Mouse (Mus musculus): ENCODE measurements around the gene Trim40. TPM values are rescaled to one million over a fixed set of nuclear protein-coding genes. Genes with fewer than 3 reads are reported as not detected.

Trim40 gene
- polyA plus RNA-seq, 1 experiment from 2014 or later: not detected

- no peak overlapping the region for H3K4me3 ChIP-seq
- no peaks in the 10 kb centered on the region for H3K27me3 ChIP-seq (ENCODE audit: low read depth, poor library complexity, severe bottlenecking)
- DNase-seq (ENCODE audit: low spot score): no peak
- WGBS: 96% methylated on average over 2 of the region's 2 CpGs
- H3K27ac ChIP-seq: no peak overlapping the region
- no peaks in the 10 kb centered on the region for H3K4me1 ChIP-seq
- H3K36me3 ChIP-seq: peaks cover 54% of the 10 kb centered on the region
- no peaks in the 10 kb centered on the region for H3K9me3 ChIP-seq (replicated peaks)
These were observed 39.9 kb downstream of the Trim40 start for GRCm38 (mm10) chr17:36849992-36850391.

- no peak overlapping the region for H3K4me3 ChIP-seq
- no peak overlapping the region for H3K27ac ChIP-seq
- peaks cover 43% of the 10 kb centered on the region for H3K36me3 ChIP-seq
- no peaks in the 10 kb centered on the region for H3K9me3 ChIP-seq (replicated peaks)
- H3K27me3 ChIP-seq (ENCODE audit: low read depth, poor library complexity, severe bottlenecking): no peaks in the 10 kb centered on the region
- no peak for DNase-seq (ENCODE audit: low spot score)
- H3K4me1 ChIP-seq: peaks cover 5% of the 10 kb centered on the region; the same call in 1 of the 2 replicates
- 84% methylated on average over 5 of the region's 5 CpGs for WGBS
These were observed 41.0 kb downstream of the Trim40 start for GRCm38 (mm10) chr17:36848911-36849310.

GRCm38 (mm10) chr17:36844725-36845124, 45.2 kb downstream of the Trim40 start:
- Histone ChIP-seq H3K4me3 (no peak overlapping the region), H3K27me3 (ENCODE audit: low read depth, poor library complexity, severe bottlenecking) (no peaks in the 10 kb centered on the region), H3K9me3 (replicated peaks) (no peaks in the 10 kb centered on the region), H3K27ac (no peak overlapping the region), H3K4me1 (peaks cover 5% of the 10 kb centered on the region; the same call in 1 of the 2 replicates), H3K36me3 (peaks cover 8% of the 10 kb centered on the region; the same call in 1 of the 2 replicates)
- WGBS: 97% methylated on average over 1 of the region's 1 CpGs
- no peak for DNase-seq (ENCODE audit: low spot score)

- Histone ChIP-seq H3K4me3 (no peak overlapping the region), H3K27me3 (ENCODE audit: low read depth, poor library complexity, severe bottlenecking) (no peaks in the 10 kb centered on the region), H3K27ac (no peak overlapping the region), H3K9me3 (replicated peaks) (no peaks in the 10 kb centered on the region), H3K4me1 (peaks cover 5% of the 10 kb centered on the region; the same call in 1 of the 2 replicates), H3K36me3 (peaks cover 8% of the 10 kb centered on the region; the same call in 1 of the 2 replicates)
- DNase-seq (ENCODE audit: low spot score): no peak
These were observed 45.6 kb downstream of the Trim40 start for GRCm38 (mm10) chr17:36844286-36844719.

- DNase-seq (ENCODE audit: low spot score): no peak
- Histone ChIP-seq H3K27ac (no peak overlapping the region), H3K27me3 (ENCODE audit: low read depth, poor library complexity, severe bottlenecking) (no peaks in the 10 kb centered on the region), H3K4me1 (peaks cover 5% of the 10 kb centered on the region; the same call in 1 of the 2 replicates), H3K36me3 (peaks cover 8% of the 10 kb centered on the region; the same call in 1 of the 2 replicates), H3K9me3 (replicated peaks) (no peaks in the 10 kb centered on the region), H3K4me3 (no peak overlapping the region)
- WGBS: 84% methylated on average over 7 of the region's 7 CpGs
These were observed 46.2 kb downstream of the Trim40 start for GRCm38 (mm10) chr17:36843696-36844095.

- DNase-seq (ENCODE audit: low spot score): no peak
- no peaks in the 10 kb centered on the region for H3K36me3 ChIP-seq
- no peak overlapping the region for H3K27ac ChIP-seq
- no peaks in the 10 kb centered on the region for H3K9me3 ChIP-seq (replicated peaks)
- no peaks in the 10 kb centered on the region for H3K27me3 ChIP-seq (ENCODE audit: low read depth, poor library complexity, severe bottlenecking)
- peaks cover 11% of the 10 kb centered on the region for H3K4me1 ChIP-seq
- no peak overlapping the region for H3K4me3 ChIP-seq
These were observed 48.9 kb downstream of the Trim40 start for GRCm38 (mm10) chr17:36840961-36841445.

GRCm38 (mm10) chr17:36839931-36840330, 50.0 kb downstream of the Trim40 start:
- no peaks in the 10 kb centered on the region for H3K9me3 ChIP-seq (replicated peaks)
- 78% methylated on average over 3 of the region's 3 CpGs for WGBS

GRCm38 (mm10) chr17:36839001-36839400, 50.9 kb downstream of the Trim40 start:
- Histone ChIP-seq H3K27ac (no peak overlapping the region), H3K4me3 (no peak overlapping the region), H3K27me3 (ENCODE audit: low read depth, poor library complexity, severe bottlenecking) (no peaks in the 10 kb centered on the region), H3K4me1 (peaks cover 9% of the 10 kb centered on the region), H3K9me3 (replicated peaks) (no peaks in the 10 kb centered on the region), H3K36me3 (no peaks in the 10 kb centered on the region)
- DNase-seq (ENCODE audit: low spot score): no peak
- 81% methylated on average over 5 of the region's 5 CpGs for WGBS

More at GRCm38 (mm10) chr17:36839931-36840330, 50.0 kb downstream of the Trim40 start:
- DNase-seq (ENCODE audit: low spot score): no peak
- no peak overlapping the region for H3K4me3 ChIP-seq
- no peaks in the 10 kb centered on the region for H3K36me3 ChIP-seq
- H3K4me1 ChIP-seq: peaks cover 14% of the 10 kb centered on the region
- no peaks in the 10 kb centered on the region for H3K27me3 ChIP-seq (ENCODE audit: low read depth, poor library complexity, severe bottlenecking)
- H3K27ac ChIP-seq: no peak overlapping the region

- WGBS: under 1% methylated on average over 55 of the region's 58 CpGs
These were observed 52.9 kb downstream of the Trim40 start, which contains the start of gene Trim26 for GRCm38 (mm10) chr17:36836874-36837647. Gene Trim26, plus strand, starts transcription at chr17:36837134.

GRCm38 (mm10) chr17:36836427-36836812, 53.5 kb downstream of the Trim40 start:
- Histone ChIP-seq H3K27ac (peak overlapping the region; percentile 95), H3K4me3 (peak overlapping the region; percentile 76), H3K27me3 (ENCODE audit: low read depth, poor library complexity, severe bottlenecking) (no peaks in the 10 kb centered on the region), H3K9me3 (replicated peaks) (no peaks in the 10 kb centered on the region), H3K36me3 (no peaks in the 10 kb centered on the region), H3K4me1 (peaks cover 9% of the 10 kb centered on the region)
- DNase-seq (ENCODE audit: low spot score): no peak
- 21% methylated on average over 3 of the region's 3 CpGs for WGBS

More at GRCm38 (mm10) chr17:36836874-36837647, 52.9 kb downstream of the Trim40 start, which contains the start of gene Trim26:
- peaks cover 9% of the 10 kb centered on the region for H3K4me1 ChIP-seq
- DNase-seq (ENCODE audit: low spot score): peak; percentile 95
- no peaks in the 10 kb centered on the region for H3K36me3 ChIP-seq
- H3K27me3 ChIP-seq (ENCODE audit: low read depth, poor library complexity, severe bottlenecking): no peaks in the 10 kb centered on the region
- H3K27ac ChIP-seq: peak within 1 kb of the TSS; percentile 95
- H3K9me3 ChIP-seq (replicated peaks): no peaks in the 10 kb centered on the region
- peak within 1 kb of the TSS; percentile 76 for H3K4me3 ChIP-seq

GRCm38 (mm10) chr17:36835591-36836426, 54.1 kb downstream of the Trim40 start:
- DNase-seq (ENCODE audit: low spot score): peak; percentile 48

GRCm38 (mm10) chr17:36832694-36833093, 57.2 kb downstream of the Trim40 start:
- Histone ChIP-seq H3K4me1 (peaks cover 9% of the 10 kb centered on the region), H3K4me3 (no peak overlapping the region), H3K9me3 (replicated peaks) (no peaks in the 10 kb centered on the region), H3K27me3 (ENCODE audit: low read depth, poor library complexity, severe bottlenecking) (no peaks in the 10 kb centered on the region), H3K36me3 (no peaks in the 10 kb centered on the region), H3K27ac (no peak overlapping the region)
- WGBS: 63% methylated on average over 4 of the region's 4 CpGs
- DNase-seq (ENCODE audit: low spot score): no peak

More at GRCm38 (mm10) chr17:36835591-36836426, 54.1 kb downstream of the Trim40 start:
- H3K4me1 ChIP-seq: peaks cover 9% of the 10 kb centered on the region
- no peaks in the 10 kb centered on the region for H3K27me3 ChIP-seq (ENCODE audit: low read depth, poor library complexity, severe bottlenecking)
- no peaks in the 10 kb centered on the region for H3K9me3 ChIP-seq (replicated peaks)
- H3K4me3 ChIP-seq: peak overlapping the region; percentile 76
- no peaks in the 10 kb centered on the region for H3K36me3 ChIP-seq
- H3K27ac ChIP-seq: peak overlapping the region; percentile 95
- whole genome bisulfite sequencing: 36% methylated on average over 12 of the region's 12 CpGs
